Mouse (Mus musculus): ENCODE results near the gene Ccdc88c.

The Ccdc88c gene

GRCm38 (mm10) chr12:100885585-100885984 is 143.3 kb downstream of the Ccdc88c start:
- DNase-seq (ENCODE audit: low spot score in 2 of 2): no peak

DNA sequence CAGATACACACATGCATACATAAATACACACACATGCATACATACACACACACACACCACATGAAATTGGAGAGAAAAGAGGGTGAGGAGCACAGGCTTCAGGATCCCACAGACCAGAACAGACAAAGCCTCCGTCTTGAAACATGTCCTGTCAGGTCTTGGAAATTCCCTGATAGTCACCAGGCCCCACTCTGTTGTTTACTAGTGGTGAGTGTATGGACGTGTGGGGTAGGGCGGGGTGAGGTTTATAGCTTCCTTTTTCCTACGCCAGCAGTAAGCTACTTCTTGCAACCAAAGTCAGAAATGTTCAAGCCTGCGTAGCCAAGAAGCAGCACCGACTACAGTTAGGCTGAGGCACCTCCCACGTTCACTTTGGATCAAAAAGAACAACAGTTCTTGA is 145.7 kb downstream of the Ccdc88c start:
- no peak for DNase-seq (ENCODE audit: low spot score in 2 of 2)

DNA sequence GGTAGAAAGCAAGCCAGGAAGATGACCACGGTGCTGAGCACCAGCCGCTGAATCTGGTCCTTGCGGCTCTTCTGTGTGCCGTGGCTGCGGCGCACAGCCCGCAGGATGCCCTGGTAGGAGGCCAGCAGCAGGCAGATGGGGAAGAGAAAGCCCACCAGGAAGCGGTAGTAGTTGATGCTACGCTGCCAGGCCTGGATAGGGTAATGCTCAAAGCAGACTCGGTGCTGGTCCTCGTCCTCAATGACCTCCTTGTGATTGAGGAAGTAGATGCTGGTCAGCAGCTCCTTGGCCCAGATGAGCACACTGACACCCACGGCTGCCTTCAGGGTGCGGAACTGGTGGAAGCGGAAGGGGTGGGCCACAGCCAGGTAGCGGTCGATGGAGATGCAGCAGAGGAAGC is 150.3 kb downstream of the Ccdc88c start:
- no peak for DNase-seq (ENCODE audit: low spot score in 2 of 2)

DNA sequence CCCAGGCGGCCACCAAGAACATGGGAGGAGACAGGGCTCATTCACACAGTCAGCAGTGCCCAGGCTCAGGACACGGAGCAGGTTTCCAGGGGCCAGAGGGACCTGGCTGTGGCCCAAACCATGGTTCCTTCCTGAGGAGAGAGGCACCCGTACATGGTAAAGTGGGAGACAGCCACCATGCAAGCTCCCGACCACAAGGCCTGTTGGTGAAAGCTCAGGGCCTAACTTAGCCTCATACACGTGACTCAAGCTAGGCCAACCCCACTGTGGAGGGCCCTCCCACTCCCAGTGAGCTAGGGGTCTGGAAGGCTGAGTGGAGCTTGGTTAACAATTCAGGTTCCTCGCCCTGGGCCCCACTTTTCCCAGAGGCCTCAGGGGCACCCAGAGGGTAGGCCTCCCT is 150.9 kb downstream of the Ccdc88c start:
- DNase-seq (ENCODE audit: low spot score in 2 of 2): no peak

GRCm38 (mm10) chr12:100875960-100876359 is 152.9 kb downstream of the Ccdc88c start:
- DNase-seq (ENCODE audit: low spot score in 2 of 2): no peak

DNA sequence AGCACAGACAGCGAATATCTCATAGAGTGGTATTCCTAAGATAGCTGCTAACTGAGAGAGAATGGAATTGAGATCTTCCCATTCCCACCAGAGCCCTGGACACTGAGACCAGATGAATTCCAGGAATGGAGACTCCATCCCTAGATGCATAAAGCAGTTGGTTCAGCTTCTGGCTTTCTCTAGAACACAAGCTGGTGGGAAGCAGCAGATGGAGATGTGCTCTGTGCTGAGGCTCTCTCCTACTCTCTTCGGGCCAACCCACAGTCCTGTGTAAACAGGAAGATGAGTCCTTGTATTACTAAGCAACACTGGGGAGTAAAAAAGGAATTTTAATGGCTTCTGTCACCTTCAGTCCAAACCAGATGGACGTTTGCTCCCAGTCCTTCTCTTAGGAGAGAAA is 153.3 kb downstream of the Ccdc88c start:
- no peak for DNase-seq (ENCODE audit: low spot score in 2 of 2)

- DNase-seq (ENCODE audit: low spot score in 2 of 2): no peak
These were observed 155.2 kb downstream of the Ccdc88c start for GRCm38 (mm10) chr12:100873612-100874011.

DNA sequence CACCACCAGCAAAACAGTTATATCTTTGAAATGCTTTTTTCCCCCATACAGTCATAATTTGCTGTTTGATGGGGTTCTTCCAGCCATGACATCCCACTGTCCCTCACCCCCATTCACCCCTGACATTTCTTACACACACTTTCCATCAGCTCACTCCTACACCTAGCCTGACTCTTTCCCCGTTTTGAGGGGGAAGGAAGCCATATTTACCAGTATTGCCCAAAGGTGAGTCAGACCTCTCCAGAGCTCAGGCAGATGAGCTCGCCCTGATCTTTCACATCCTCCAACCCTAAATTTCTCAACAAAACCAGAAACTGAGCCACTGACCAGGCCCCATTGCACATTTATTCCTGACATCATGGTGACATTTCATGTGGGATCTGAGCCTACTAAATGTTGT is 157.0 kb downstream of the Ccdc88c start:
- DNase-seq (ENCODE audit: low spot score in 2 of 2): no peak

DNA sequence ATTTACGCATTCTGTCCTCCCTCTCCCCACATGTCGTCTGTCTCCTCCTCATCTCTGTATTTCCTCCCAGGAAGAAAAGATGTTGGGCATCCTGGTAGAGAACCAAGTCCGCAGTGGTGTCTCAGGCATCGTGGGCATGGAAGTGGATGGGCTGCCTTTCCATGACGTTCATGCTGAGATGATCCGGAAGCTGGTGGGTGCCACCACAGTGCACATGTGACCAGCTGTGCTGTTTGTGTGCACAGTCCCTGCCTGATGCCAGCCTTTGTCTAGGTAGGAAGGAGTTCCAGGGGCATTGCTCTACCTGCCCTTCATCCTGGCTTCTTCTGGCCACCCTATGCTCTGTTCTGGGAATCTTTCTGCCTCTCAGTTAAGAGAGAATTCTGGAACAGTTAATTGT is 157.6 kb downstream of the Ccdc88c start:
- DNase-seq (ENCODE audit: low spot score in 2 of 2): no peak

GRCm38 (mm10) chr12:100868049-100868622 is 160.7 kb downstream of the Ccdc88c start:
- no peak for DNase-seq (ENCODE audit: low spot score in 2 of 2)

DNA sequence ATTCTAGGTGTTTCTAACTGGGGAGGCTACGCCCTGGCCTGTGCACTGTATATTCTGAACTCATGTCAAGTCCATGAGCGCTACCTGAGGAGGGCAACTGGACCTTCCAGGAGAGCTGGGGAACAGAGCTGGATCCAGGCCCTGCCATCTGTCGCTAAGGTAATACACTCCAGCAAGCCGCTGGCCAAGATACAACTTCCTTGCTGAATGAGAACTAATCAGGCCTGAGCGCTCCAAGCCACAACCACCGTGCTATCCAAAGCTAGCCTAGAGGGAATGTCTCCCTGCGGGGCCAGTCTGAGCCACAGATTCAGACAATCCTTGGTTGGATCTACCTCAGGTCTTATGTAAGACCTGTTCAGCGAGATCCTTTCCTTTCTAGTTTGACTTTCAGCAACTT is 161.8 kb downstream of the Ccdc88c start:
- no peak for DNase-seq (ENCODE audit: low spot score in 2 of 2)

GRCm38 (mm10) chr12:100865509-100866078 is 163.3 kb downstream of the Ccdc88c start:
- no peak for DNase-seq (ENCODE audit: low spot score in 2 of 2)

- DNase-seq (ENCODE audit: low spot score in 2 of 2): no peak
These were observed 163.8 kb downstream of the Ccdc88c start for GRCm38 (mm10) chr12:100865072-100865471.

- DNase-seq (ENCODE audit: low spot score in 2 of 2): no peak
These were observed 165.9 kb downstream of the Ccdc88c start for GRCm38 (mm10) chr12:100862856-100863446.

GRCm38 (mm10) chr12:100862272-100862671 is 166.6 kb downstream of the Ccdc88c start:
- no peak for DNase-seq (ENCODE audit: low spot score in 2 of 2)
